Mouse (Mus musculus): ENCODE results near the gene Rflna.

The Rflna gene

GRCm38 (mm10) chr5:125006896-125007295 lies 3.9 kb downstream of the Rflna start:
- DNase-seq = no peak

GRCm38 (mm10) chr5:125011166-125011565 lies 8.1 kb downstream of the Rflna start:
- no peak for DNase-seq

GRCm38 (mm10) chr5:125011628-125012027 lies 8.6 kb downstream of the Rflna start:
- DNase-seq = no peak

- peak; percentile 74 for DNase-seq
These were observed 11.5 kb downstream of the Rflna start for GRCm38 (mm10) chr5:125014497-125014896.

GRCm38 (mm10) chr5:125015066-125015465 lies 12.0 kb downstream of the Rflna start:
- no peak for DNase-seq

- no peak for DNase-seq
These were observed 12.6 kb downstream of the Rflna start for GRCm38 (mm10) chr5:125015576-125015975.

- DNase-seq = no peak
These were observed 13.6 kb downstream of the Rflna start for GRCm38 (mm10) chr5:125016421-125017242.

- peak; percentile 41 for DNase-seq
These were observed 14.3 kb downstream of the Rflna start for GRCm38 (mm10) chr5:125017332-125017731.

- DNase-seq = no peak
These were observed 16.1 kb downstream of the Rflna start for GRCm38 (mm10) chr5:125019099-125019498.

- no peak for DNase-seq
These were observed 18.3 kb downstream of the Rflna start for GRCm38 (mm10) chr5:125021298-125021697.

- DNase-seq = no peak
These were observed 21.0 kb downstream of the Rflna start for GRCm38 (mm10) chr5:125024002-125024401.

- no peak for DNase-seq
These were observed 25.4 kb downstream of the Rflna start for GRCm38 (mm10) chr5:125028371-125028770.

GRCm38 (mm10) chr5:125028911-125029310 lies 25.9 kb downstream of the Rflna start:
- no peak for DNase-seq

- no peak for DNase-seq
These were observed 33.5 kb downstream of the Rflna start for GRCm38 (mm10) chr5:125036483-125036882.

- no peak for DNase-seq
These were observed 36.5 kb downstream of the Rflna start for GRCm38 (mm10) chr5:125039377-125040027.

- peak; percentile 92 for DNase-seq
These were observed 37.1 kb downstream of the Rflna start for GRCm38 (mm10) chr5:125040128-125040584.

GRCm38 (mm10) chr5:125041578-125041977 lies 38.6 kb downstream of the Rflna start:
- DNase-seq = no peak

- no peak for DNase-seq
These were observed 40.4 kb downstream of the Rflna start for GRCm38 (mm10) chr5:125043448-125043847.

- DNase-seq = no peak
These were observed 42.2 kb downstream of the Rflna start for GRCm38 (mm10) chr5:125045202-125045601.

- DNase-seq = no peak
These were observed 43.4 kb downstream of the Rflna start for GRCm38 (mm10) chr5:125046436-125046835.

- DNase-seq = no peak
These were observed 46.5 kb downstream of the Rflna start for GRCm38 (mm10) chr5:125049481-125049880.

- no peak for DNase-seq
These were observed 49.2 kb downstream of the Rflna start for GRCm38 (mm10) chr5:125052237-125052602.

GRCm38 (mm10) chr5:125052603-125053488 lies 49.8 kb downstream of the Rflna start:
- peak; percentile 73 for DNase-seq
